14 mouse cellular contexts compared by ENCODE assay signal in the genomic region with DNA sequence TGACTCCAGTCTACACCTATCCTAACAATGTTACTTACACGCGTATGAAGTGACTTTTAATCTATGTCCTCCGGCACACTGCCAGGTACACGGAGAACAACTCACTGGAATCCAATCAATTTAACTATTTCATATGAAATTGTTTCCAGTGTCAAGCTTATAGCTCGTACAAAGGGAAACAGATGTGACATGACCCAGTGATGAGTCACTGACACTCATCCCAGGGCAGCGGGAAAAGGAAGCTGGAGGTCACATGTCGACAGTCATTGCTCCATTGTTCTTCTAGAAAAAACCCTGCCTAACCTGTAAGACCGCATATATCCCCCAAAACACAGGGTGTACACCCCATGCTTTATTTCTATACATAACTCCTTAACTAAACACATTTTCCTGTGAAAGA. TPM values are rescaled to one million over a fixed set of nuclear protein-coding genes. Genes with fewer than 3 reads are reported as not detected.
DNase-seq lines count a peak whose midpoint lies in the region; ATAC-seq and TF ChIP-seq lines count a peak whose summit lies in the region.
"Had no signal": no experiment of that assay in that cellular context is flagged by ENCODE, and none has a peak within 500 bp of the region (broad histone marks: within the 10 kb centered on the region; RNA-seq: fewer than 3 reads in every experiment).

No protein-coding gene starts in this region.

- H3K9me3 ChIP-seq in heart, embryonic 10.5 days = no peaks in the 10 kb centered on the region
- H3K9me3 ChIP-seq in lung, embryonic 14.5 days (ENCODE audit: low read depth, low read length) = no peaks in the 10 kb centered on the region
- no peaks in the 10 kb centered on the region for H3K9me3 ChIP-seq in heart, postnatal 0 days (replicated peaks; ENCODE audit: control insufficient read depth, low read length)
- H3K9me3 ChIP-seq in stomach, embryonic 16.5 days (replicated peaks; ENCODE audit: control insufficient read depth, low read length) = no peaks in the 10 kb centered on the region
- H3K9me3 ChIP-seq: hindbrain, embryonic 12.5 days; megakaryocyte, embryonic 14.5 days had no signal

- H3K4me1 ChIP-seq in heart, adult 2 months (ENCODE audit: control insufficient read depth, insufficient read depth, low read length) = peaks cover 5% of the 10 kb centered on the region
- no peaks in the 10 kb centered on the region for H3K4me1 ChIP-seq in heart, embryonic 10.5 days
- H3K4me1 ChIP-seq in lung, embryonic 14.5 days (ENCODE audit: insufficient read depth) = no peaks in the 10 kb centered on the region
- no peaks in the 10 kb centered on the region for H3K4me1 ChIP-seq in heart, postnatal 0 days (ENCODE audit: control insufficient read depth, insufficient read depth)
- no peaks in the 10 kb centered on the region for H3K4me1 ChIP-seq in stomach, embryonic 16.5 days (ENCODE audit: control insufficient read depth, insufficient read depth, low read length)
- H3K4me1 ChIP-seq: hindbrain, embryonic 12.5 days had no signal

- no peak for TF ChIP-seq POLR2A in heart, adult 2 months (IDR thresholded peaks at IDR 0.05; ENCODE audit: insufficient read depth, low read depth, low read length)

- H3K4me3 ChIP-seq in heart, adult 2 months = no peak overlapping the region
- no peak overlapping the region for H3K4me3 ChIP-seq in heart, embryonic 10.5 days
- no peak overlapping the region for H3K4me3 ChIP-seq in lung, embryonic 14.5 days (ENCODE audit: low read depth, low read length)
- H3K4me3 ChIP-seq in heart, postnatal 0 days (ENCODE audit: low read depth, low read length) = no peak overlapping the region
- no peak overlapping the region for H3K4me3 ChIP-seq in stomach, embryonic 16.5 days (replicated peaks; ENCODE audit: low read length)
- H3K4me3 ChIP-seq: hindbrain, embryonic 12.5 days; megakaryocyte, embryonic 14.5 days had no signal

- ATAC-seq in lung, embryonic 14.5 days (ENCODE audit: insufficient read depth) = peak; percentile 35; the same call in 1 of the 2 replicates
- peak; percentile 67 for ATAC-seq in heart, postnatal 0 days (ENCODE audit: insufficient read depth, low read depth)
- peak; percentile 60; the same call in 1 of the 2 replicates for ATAC-seq in stomach, embryonic 16.5 days (ENCODE audit: insufficient read depth, low FRiP score)

- peak; percentile 72; the same call in 1 of the 2 replicates for TF ChIP-seq EP300 in heart, adult 2 months (IDR thresholded peaks at IDR 0.05; ENCODE audit: insufficient read depth, low read depth, low read length)
- TF ChIP-seq EP300 in heart, postnatal 0 days (IDR thresholded peaks at IDR 0.05; ENCODE audit: low read depth) = peak; percentile 78; the same call in 1 of the 2 replicates

- no peak overlapping the region for H3K9ac ChIP-seq in heart, adult 2 months (ENCODE audit: low read depth, low read length)
- no peak overlapping the region for H3K9ac ChIP-seq in lung, embryonic 14.5 days
- no peak overlapping the region for H3K9ac ChIP-seq in heart, postnatal 0 days (replicated peaks; ENCODE audit: low read depth, low read length)
- no peak overlapping the region for H3K9ac ChIP-seq in stomach, embryonic 16.5 days (ENCODE audit: low read length)
- H3K9ac ChIP-seq: hindbrain, embryonic 12.5 days had no signal

- no peaks in the 10 kb centered on the region for H3K79me2 ChIP-seq in heart, adult 2 months (replicated peaks; ENCODE audit: control insufficient read depth, insufficient read depth, low read length)

- H3K36me3 ChIP-seq in heart, adult 2 months (ENCODE audit: control insufficient read depth, insufficient read depth, low read length) = peaks cover 4% of the 10 kb centered on the region; the same call in 1 of the 2 replicates
- H3K36me3 ChIP-seq in heart, embryonic 10.5 days = peaks cover 69% of the 10 kb centered on the region
- H3K36me3 ChIP-seq in lung, embryonic 14.5 days (ENCODE audit: insufficient read depth) = peaks cover 81% of the 10 kb centered on the region
- peaks cover 7% of the 10 kb centered on the region; the same call in 1 of the 2 replicates for H3K36me3 ChIP-seq in heart, postnatal 0 days (replicated peaks; ENCODE audit: control insufficient read depth, insufficient read depth, low read length)
- peaks cover 10% of the 10 kb centered on the region for H3K36me3 ChIP-seq in stomach, embryonic 16.5 days (ENCODE audit: control insufficient read depth, insufficient read depth, low read length)

- WGBS in heart, adult 2 months = 42% methylated on average over 8 of the region's 8 CpGs
- 69% methylated on average over 8 of the region's 8 CpGs for WGBS in heart, embryonic 10.5 days
- WGBS in lung, embryonic 14.5 days = 66% methylated on average over 8 of the region's 8 CpGs
- WGBS in heart, postnatal 0 days = 54% methylated on average over 8 of the region's 8 CpGs
- 60% methylated on average over 8 of the region's 8 CpGs for WGBS in stomach, embryonic 16.5 days

- H3K4me2 ChIP-seq in lung, embryonic 14.5 days = no peak overlapping the region
- H3K4me2 ChIP-seq in heart, postnatal 0 days (ENCODE audit: low read depth, low read length) = no peak overlapping the region
- H3K4me2 ChIP-seq in stomach, embryonic 16.5 days (ENCODE audit: low read depth, low read length) = no peak overlapping the region
- H3K4me2 ChIP-seq: hindbrain, embryonic 12.5 days had no signal

- DNase-seq in heart, adult 2 months = peak in 1 of 2 experiments; percentile 21
- no peak for DNase-seq in heart, embryonic 10.5 days (ENCODE audit: low spot score)
- peak; percentile 64 for DNase-seq in lung, embryonic 14.5 days
- DNase-seq in lung, postnatal 14 days = no peak
- peak; percentile 73 for DNase-seq in heart, postnatal 0 days (ENCODE audit: low spot score)
- no peak for DNase-seq in gastrocnemius, postnatal 25 days
- DNase-seq in frontal cortex, adult 2 months (ENCODE audit: extremely low spot score in 1 of 2, low spot score in 1 of 2) = no peak
- DNase-seq: embryo, embryonic 11 days; left cerebral cortex, postnatal 4 days; retina, postnatal 1 day; thymus, postnatal 36 days had no signal

- H3K27me3 ChIP-seq in heart, adult 2 months (ENCODE audit: control insufficient read depth, insufficient read depth, low read length) = no peaks in the 10 kb centered on the region
- no peaks in the 10 kb centered on the region for H3K27me3 ChIP-seq in heart, embryonic 10.5 days (ENCODE audit: insufficient read depth, poor library complexity, severe bottlenecking)
- H3K27me3 ChIP-seq in lung, embryonic 14.5 days (ENCODE audit: insufficient read depth, low read length) = no peaks in the 10 kb centered on the region
- H3K27me3 ChIP-seq in heart, postnatal 0 days (ENCODE audit: control insufficient read depth, insufficient read depth, low read length) = no peaks in the 10 kb centered on the region
- no peaks in the 10 kb centered on the region for H3K27me3 ChIP-seq in stomach, embryonic 16.5 days (ENCODE audit: control insufficient read depth, insufficient read depth, low read length)
- H3K27me3 ChIP-seq: hindbrain, embryonic 12.5 days; megakaryocyte, embryonic 14.5 days had no signal

- intact Hi-C loops in heart, adult 2 months (cut with DNase I) = loop anchor here (5.0 kb wide), 1 partner anchor 65 kb away; no protein-coding TSS in a partner anchor

- H3K27ac ChIP-seq in heart, adult 2 months = no peak overlapping the region
- no peak overlapping the region for H3K27ac ChIP-seq in heart, embryonic 10.5 days
- H3K27ac ChIP-seq in lung, embryonic 14.5 days (ENCODE audit: low read depth) = no peak overlapping the region
- H3K27ac ChIP-seq in heart, postnatal 0 days (ENCODE audit: low read depth) = no peak overlapping the region
- no peak overlapping the region for H3K27ac ChIP-seq in stomach, embryonic 16.5 days (ENCODE audit: low read length)
- H3K27ac ChIP-seq: hindbrain, embryonic 12.5 days had no signal

- TF ChIP-seq CTCF in heart, adult 2 months (IDR thresholded peaks at IDR 0.05) = no peak
- no peak for TF ChIP-seq CTCF in lung, embryonic 14.5 days (IDR thresholded peaks at IDR 0.05; ENCODE audit: low read depth)
- TF ChIP-seq CTCF in heart, postnatal 0 days (IDR thresholded peaks at IDR 0.05; ENCODE audit: low read depth) = no peak

RNA-seq across cellular contexts. Expression of a gene that starts 18.2 kb away (rescaled TPM):
- total RNA-seq in heart, adult 2 months (2021) = under 1 TPM; 0.16 to 0.27 TPM
- polyA plus RNA-seq in heart, adult 2 months (2012; rRNA removed) = 0.06 and 0.29 TPM in 2 replicates
- 45.5 and 53.6 TPM in 2 replicates for polyA plus RNA-seq in heart, embryonic 10.5 days (2016; fragmentation: Nextera tagmentation; extraction: Ambion mirVana)
- polyA plus RNA-seq in lung, embryonic 14.5 days (2014; fragmentation: Nextera tagmentation; extraction: Ambion mirVana) = 75.6 and 75.8 TPM in 2 replicates
- 4.1 and 7.6 TPM in 2 replicates for total RNA-seq in heart, postnatal 0 days (2014; rRNA removed; ENCODE audit: low replicate concordance)
- polyA plus RNA-seq in heart, postnatal 0 days (2015; fragmentation: Nextera tagmentation; extraction: Ambion mirVana) = 5.9 and 6.2 TPM in 2 replicates
- polyA plus RNA-seq in stomach, embryonic 16.5 days (2015; fragmentation: Nextera tagmentation; extraction: Ambion mirVana) = 37.6 and 39.9 TPM in 2 replicates
- under 1 TPM; 0.18 to 0.78 TPM for total RNA-seq in gastrocnemius, postnatal 25 days (2021)
- polyA plus RNA-seq in frontal cortex, adult 2 months (2012; rRNA removed) = 3.5 and 4.3 TPM in 2 replicates

RNA-seq across cellular contexts. Expression of a gene that starts 18.3 kb away (rescaled TPM):
- total RNA-seq in heart, adult 2 months (2021) = 10 to 100 TPM in 1 of 2 experiments, 1 to 10 TPM in 1; 9.5 to 11.2 TPM
- 16.3 and 22.3 TPM in 2 replicates for polyA plus RNA-seq in heart, adult 2 months (2012; rRNA removed)
- 52.9 and 58.7 TPM in 2 replicates for polyA plus RNA-seq in heart, embryonic 10.5 days (2016; fragmentation: Nextera tagmentation; extraction: Ambion mirVana)
- polyA plus RNA-seq in lung, embryonic 14.5 days (2014; fragmentation: Nextera tagmentation; extraction: Ambion mirVana) = 65.3 and 69.4 TPM in 2 replicates
- 33.2 and 33.8 TPM in 2 replicates for total RNA-seq in heart, postnatal 0 days (2014; rRNA removed; ENCODE audit: low replicate concordance)
- polyA plus RNA-seq in heart, postnatal 0 days (2015; fragmentation: Nextera tagmentation; extraction: Ambion mirVana) = 14.1 and 15.1 TPM in 2 replicates
- polyA plus RNA-seq in stomach, embryonic 16.5 days (2015; fragmentation: Nextera tagmentation; extraction: Ambion mirVana) = 46.1 and 47.8 TPM in 2 replicates
- 1 to 10 TPM; 6.4 to 6.6 TPM for total RNA-seq in gastrocnemius, postnatal 25 days (2021)
- polyA plus RNA-seq in frontal cortex, adult 2 months (2012; rRNA removed) = 43.5 and 44.2 TPM in 2 replicates

Comparison
In these comparisons a context has a peak if more than half of its experiments do, and no peak if none do; other contexts are left out.
1. DNase-seq: peak in lung, embryonic 14.5 days (single experiment) and heart, postnatal 0 days (single experiment); none in heart, embryonic 10.5 days (single experiment), lung, postnatal 14 days (single experiment), gastrocnemius, postnatal 25 days (single experiment) and frontal cortex, adult 2 months (0 of 2).
2. Peak in every context shown above with its lines, with median percentiles within 50 percentile points of each other: ATAC-seq.